Mouse (Mus musculus): ENCODE data around the gene Kmt5b.

DNA sequence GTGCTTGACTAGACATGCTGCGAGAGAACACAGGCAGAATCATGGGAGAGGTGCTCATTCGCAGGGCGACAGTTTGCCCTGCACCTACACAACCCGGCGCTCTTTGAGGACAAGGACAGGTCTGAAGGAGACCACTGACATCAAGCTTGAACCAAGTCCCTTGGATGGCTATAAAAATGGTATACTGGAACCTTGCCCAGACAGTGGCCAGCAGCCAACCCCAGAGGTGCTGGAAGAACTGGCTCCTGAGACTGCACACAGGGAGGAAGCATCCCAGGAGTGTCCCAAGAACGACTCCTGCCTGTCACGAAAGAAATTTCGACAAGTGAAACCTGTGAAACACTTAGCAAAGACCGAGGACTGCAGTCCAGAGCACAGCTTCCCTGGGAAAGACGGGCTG lies 47.2 kb downstream of the Kmt5b start:
- TF ChIP-seq CTCF (IDR thresholded peaks at IDR 0.05 in 2 of 3, conservative IDR thresholded peaks at IDR 0.05 in 1 of 3; ENCODE audit: control insufficient read depth in 1 of 3, insufficient read depth in 1 of 3, low read depth in 2 of 3, low read length in 3 of 3, poor library complexity in 1 of 3, severe bottlenecking in 1 of 3) (no peak), MYC (IDR thresholded peaks at IDR 0.05; ENCODE audit: low read depth, low read length) (no peak)
